Mouse (Mus musculus) left cerebral cortex, adult 2 months (tissue): ENCODE measurements around the gene Igsf3. TPM values are rescaled to one million over a fixed set of nuclear protein-coding genes. Genes with fewer than 3 reads are reported as not detected.
A peak's percentile ranks its signal among the peaks of the same experiment; 100 is the strongest.

Experiments
- DNase-seq, 2 experiments: peaks; one replicate each; pipeline ENCODE4 v3.0.0; 2021 to 2022; ENCODE audit warnings: low spot score in 2 of 2, mixed read lengths in 1 of 2; ENCODE audit errors: extremely low spot score in 1 of 2
- H3K27ac ChIP-seq: fragments of 200-600 bp; 2 replicates; pipeline ENCODE4 v1.8.1; 2022
- H3K4me3 ChIP-seq: fragments of 200-600 bp; 2 replicates; pipeline ENCODE4 v1.8.1; 2022
- CTCF ChIP-seq: fragments of 200-600 bp; IDR thresholded peaks from 2 replicates; pipeline ENCODE4 v1.8.1; 2022; ENCODE audit warnings: antibody characterized with exemption, mild to moderate bottlenecking, moderate library complexity
- intact Hi-C: fragments of 180-260 bp; cut with DNase I; formaldehyde crosslinking; loops from one replicate; pipeline ENCODE4 v1.15.1; 2025
- total RNA-seq, 2 experiments: library from RNA; stranded (reverse); gene quantifications; 2 replicates each; pipeline ENCODE4 v1.2.3; 2021

Igsf3 gene
- total RNA-seq, 2 experiments from 2014 or later: 22.0 to 23.7 TPM

DNA sequence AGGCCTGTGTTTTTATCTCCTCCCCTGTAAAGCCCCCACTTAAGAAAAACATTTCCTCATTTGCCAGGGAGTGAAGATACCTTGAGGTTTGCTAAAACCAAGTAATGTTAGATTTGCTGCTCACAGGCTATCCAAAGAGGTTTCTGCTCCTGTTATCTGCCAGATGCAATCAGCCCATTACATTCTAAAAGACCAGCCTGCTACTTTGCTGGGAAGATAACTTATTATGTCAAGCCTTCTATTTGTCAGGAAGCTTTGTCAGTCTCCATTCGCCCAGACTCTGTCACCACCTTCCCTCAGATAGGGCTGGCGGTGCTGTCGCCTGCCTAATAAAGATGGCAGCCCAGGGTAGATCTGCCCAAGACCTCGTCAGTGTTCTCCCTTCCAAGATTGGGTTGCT, 59.6 kb downstream of the Igsf3 start:
- no peak for DNase-seq
- Histone ChIP-seq H3K4me3 (no peak overlapping the region), H3K27ac (no peak overlapping the region)
- intact Hi-C loops: no loop called here
- TF ChIP-seq CTCF: no peak

DNA sequence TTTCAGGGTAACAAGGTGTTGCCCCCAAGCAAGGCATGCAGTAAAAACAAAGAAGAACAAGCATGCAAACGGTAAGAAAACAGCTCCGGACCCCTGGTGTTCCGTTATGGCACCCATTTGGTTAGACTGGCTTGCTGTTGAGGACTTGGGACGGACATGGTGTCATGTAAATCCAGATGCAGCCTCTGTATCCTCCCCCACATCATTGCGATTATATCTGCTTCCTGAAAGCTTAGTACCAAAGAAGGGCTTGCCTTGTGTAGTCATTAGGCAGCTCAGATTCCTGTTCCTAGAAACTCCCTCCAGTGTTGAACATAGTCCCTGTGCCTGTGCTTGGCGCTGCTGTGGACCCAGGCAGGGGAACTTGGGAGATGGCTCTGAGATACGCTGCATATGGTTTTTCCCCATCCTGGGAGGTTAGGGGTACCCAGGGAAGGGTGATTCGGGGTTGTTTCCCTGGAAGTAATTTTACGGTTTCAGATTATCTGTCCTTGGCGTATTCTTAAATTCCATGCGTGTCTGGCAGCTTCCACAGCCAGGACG, 60.2 kb downstream of the Igsf3 start:
- no peak overlapping the region for H3K27ac ChIP-seq
- DNase-seq: no peak
- intact Hi-C loops: no loop called here
- H3K4me3 ChIP-seq: no peak overlapping the region
- no peak for TF ChIP-seq CTCF

DNA sequence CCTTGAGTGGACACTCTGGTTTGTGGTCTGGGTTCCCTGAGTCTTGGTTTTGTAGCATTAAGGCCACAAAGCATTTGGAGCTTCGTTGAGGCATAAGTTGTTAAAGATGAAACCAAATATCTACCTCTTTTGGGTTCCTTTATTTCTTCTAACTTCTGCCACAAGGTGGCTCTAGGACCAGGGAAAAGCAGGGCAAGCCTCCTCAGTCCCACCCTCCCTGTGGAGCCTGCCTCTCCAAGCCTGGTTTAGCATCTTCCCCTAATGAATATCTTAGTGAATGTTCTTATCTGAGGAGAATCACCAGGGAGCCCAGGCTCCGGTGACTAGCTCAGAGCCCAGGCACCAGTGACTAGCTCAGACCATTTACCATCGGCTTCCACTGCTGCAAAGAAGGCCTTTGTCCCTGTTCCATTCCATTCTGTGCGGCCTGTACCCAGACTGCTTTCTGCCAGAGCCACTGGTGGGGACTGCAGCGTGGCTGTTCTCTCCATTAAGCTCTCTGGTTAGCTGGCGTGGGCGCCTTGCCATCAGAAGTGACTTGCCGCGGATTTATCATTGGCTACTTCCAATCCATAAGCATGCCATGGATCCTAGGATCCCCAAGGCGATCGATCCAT, 66.5 kb downstream of the Igsf3 start:
- no peak overlapping the region for H3K4me3 ChIP-seq
- no peak overlapping the region for H3K27ac ChIP-seq
- DNase-seq: peak in 1 of 2 experiments; percentile 29
- intact Hi-C loops: loop anchor here (1.0 kb wide), 1 partner anchor 19 kb away; no protein-coding TSS in a partner anchor
- TF ChIP-seq CTCF: peak; percentile 57

DNA sequence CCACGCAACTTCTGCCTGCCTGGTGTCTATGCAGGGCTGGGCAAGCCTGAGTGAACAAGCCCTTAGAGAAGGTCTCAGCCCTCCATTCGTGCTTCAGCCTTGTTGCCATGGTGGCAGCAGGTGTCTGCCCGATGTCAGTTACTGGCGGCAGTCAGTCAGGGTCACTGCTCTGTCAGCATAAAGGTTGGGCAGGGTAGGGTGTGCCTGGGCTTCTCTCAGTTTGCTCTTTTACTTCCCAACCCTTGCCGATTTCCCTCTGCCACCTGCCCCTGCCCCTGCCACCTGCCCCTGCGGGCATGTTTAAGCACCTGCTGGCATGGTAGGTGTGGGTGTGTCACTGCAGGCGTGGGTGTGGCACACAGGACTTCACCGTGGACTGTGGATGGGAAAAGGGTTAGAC, 67.6 kb downstream of the Igsf3 start:
- Histone ChIP-seq H3K4me3 (no peak overlapping the region), H3K27ac (no peak overlapping the region)
- no peak for DNase-seq
- TF ChIP-seq CTCF: no peak
- intact Hi-C loops: no loop called here

DNA sequence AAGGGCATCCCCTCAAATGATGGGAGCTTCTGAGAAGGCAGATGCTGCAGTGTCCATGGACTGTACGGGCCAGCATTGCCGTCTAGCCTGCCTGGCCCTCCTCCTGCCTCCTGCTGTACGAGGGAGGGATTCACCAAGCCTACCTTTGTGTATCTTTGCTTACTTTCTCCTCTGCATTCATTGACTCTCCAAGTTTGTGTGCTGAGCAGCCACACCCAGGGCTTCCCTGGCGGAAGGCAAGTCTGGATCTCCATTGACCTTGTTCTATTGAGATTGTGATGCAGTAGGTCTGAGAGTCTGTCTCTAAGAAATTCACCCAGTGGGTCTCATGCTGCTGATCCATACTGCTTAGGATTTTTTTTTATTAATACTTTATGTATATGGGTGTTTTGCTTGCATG, 70.4 kb downstream of the Igsf3 start:
- no peak overlapping the region for H3K4me3 ChIP-seq
- DNase-seq: no peak
- no peak overlapping the region for H3K27ac ChIP-seq
- TF ChIP-seq CTCF: no peak
- intact Hi-C loops: loop anchor here (5.0 kb wide), 1 partner anchor 75 kb away; no protein-coding TSS in a partner anchor

DNA sequence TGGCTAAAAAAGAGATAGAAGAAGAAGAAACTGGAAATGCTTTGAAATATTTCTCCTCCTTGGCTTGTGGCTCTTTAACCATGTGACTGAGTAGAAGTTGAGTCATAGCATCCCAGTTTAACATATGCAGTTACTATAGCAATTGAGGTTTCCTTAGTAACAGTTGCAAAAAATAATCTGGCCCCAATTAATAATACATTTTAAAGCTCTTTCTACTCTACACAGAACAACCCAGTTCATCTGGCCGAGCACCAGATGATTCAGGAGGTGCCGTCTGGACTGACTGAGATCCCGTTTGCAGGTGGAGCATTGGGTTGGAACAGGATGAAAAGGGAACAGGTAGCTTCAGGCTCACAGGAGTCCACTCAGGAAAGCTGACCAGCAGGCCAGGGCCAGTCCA, 71.9 kb downstream of the Igsf3 start:
- H3K27ac ChIP-seq: peak overlapping the region; percentile 76

DNA sequence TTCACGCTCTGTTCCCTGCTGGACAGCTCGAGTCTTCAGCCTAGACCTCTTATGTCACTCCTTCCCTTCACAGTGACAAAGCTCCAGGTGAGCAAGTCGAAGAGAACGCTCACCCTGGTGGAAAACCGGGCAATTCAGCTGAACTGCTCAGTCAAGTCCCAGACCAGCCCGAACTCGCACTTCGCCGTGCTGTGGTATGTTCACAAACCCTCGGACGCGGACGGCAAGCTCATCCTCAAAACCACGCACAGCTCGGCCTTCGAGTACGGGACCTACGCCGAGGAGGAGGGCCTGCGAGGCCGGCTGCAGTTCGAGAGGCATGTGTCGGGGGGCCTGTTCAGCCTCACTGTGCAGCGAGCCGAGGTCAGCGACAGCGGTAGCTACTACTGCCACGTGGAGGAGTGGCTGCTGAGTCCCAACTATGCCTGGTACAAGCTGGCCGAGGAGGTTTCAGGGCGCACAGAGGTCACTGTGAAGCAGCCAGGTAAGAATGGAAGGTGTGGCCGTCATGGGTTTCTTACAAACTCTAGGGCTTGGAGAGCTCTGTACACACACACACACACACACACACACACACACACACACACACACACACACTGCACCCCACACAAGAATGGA, 74.0 kb downstream of the Igsf3 start:
- intact Hi-C loops: no loop called here
- Histone ChIP-seq H3K27ac (no peak overlapping the region), H3K4me3 (no peak overlapping the region)
- no peak for DNase-seq
- no peak for TF ChIP-seq CTCF

More for the DNA sequence above, 71.9 kb downstream of the Igsf3 start:
- DNase-seq: peak; percentile 45 to 49
- H3K4me3 ChIP-seq: no peak overlapping the region
- TF ChIP-seq CTCF: no peak
- intact Hi-C loops: loop anchor here (5.0 kb wide), 1 partner anchor 76 kb away; no protein-coding TSS in a partner anchor

DNA sequence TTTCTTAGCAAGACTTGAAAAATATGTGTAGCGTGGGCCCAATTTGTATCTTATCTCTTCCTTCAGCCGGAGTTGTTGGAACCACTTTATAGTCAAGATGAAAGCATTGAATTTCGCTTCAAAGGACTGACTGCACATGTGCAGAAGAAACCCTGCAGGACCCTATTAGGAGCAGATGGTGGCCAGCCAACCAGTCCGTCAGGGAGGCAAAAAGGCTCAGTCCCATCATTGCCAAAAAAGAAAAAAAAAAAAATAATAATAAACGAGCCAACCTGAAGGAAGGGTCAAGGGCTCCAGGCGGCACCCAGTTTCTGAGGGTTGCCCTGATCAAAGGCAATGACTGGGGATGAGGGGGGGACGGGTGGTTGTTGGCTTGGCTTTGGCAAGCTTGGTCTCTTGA, 83.7 kb downstream of the Igsf3 start:
- Histone ChIP-seq H3K4me3 (no peak overlapping the region), H3K27ac (no peak overlapping the region)
- no peak for DNase-seq
- intact Hi-C loops: no loop called here
- no peak for TF ChIP-seq CTCF

DNA sequence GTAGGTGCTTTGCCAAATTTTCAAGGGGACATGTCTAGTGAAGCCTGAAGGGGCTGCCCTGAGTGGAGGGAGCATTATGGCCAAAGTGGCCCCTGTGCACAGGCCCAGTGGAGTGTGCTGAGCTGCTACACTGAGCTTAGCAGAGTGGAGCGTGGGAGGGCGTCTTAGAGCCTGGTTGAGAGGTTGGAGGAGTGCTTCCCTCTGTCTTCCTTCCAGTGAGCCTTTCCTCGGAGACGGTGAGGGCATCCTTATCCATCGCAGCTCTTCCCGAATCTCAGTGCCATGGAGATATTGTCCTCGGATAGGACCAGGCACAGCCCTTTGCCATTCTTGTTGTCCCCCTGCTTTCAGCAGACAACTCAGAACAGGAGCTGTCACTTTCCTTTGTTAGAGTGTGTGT, 84.2 kb downstream of the Igsf3 start:
- intact Hi-C loops: no loop called here
- Histone ChIP-seq H3K27ac (no peak overlapping the region), H3K4me3 (no peak overlapping the region)
- DNase-seq: no peak
- TF ChIP-seq CTCF: no peak

DNA sequence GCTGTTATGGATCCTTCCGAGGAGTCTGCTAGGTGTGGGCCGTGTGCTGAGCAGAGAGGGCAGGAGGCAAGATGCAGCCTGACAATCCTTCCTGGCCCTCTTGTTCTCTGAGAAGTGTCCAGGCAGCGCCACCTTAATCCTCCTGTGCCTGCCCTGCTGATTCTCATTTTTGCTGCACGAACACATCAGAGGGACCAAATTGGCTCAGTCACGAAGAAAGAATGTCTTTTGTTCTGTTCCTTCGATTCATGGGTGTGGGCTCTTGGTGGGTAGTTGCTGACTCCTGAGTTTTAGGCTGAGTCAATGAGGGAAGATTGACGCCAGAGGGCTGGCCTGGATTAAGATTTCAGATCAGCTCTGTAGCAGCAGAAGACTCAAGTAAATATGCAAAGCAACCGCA, 84.9 kb downstream of the Igsf3 start:
- no peak for DNase-seq
- no peak overlapping the region for H3K4me3 ChIP-seq
- no peak for TF ChIP-seq CTCF
- no peak overlapping the region for H3K27ac ChIP-seq
- intact Hi-C loops: loop anchor here (1.0 to 2.0 kb wide), 4 partner anchors 19 to 493 kb away; partner anchors contain the start of gene Ttf2

DNA sequence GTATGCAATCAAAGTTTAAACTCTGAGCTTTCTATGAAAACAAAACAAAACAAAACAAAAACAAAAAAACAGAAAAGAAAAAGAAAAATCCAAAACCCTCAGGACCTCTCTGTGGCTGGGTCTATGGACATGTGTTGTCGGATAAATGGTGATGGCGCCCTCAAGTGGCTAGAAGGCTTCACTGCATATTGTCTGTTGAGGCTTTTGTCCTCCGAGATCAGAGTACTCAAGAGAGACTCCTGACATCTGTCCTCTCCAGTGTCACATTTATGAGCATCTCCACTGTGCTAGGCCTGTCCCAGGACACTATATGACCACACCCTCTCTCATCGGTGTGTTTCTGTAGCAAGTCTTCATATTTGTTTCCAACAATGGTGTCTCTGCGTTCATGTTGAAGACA, 85.4 kb downstream of the Igsf3 start:
- H3K27ac ChIP-seq: no peak overlapping the region
- peak; percentile 93 for TF ChIP-seq CTCF
- intact Hi-C loops: loop anchor here (1.0 to 2.0 kb wide), 4 partner anchors 19 to 493 kb away; partner anchors contain the start of gene Ttf2

DNA sequence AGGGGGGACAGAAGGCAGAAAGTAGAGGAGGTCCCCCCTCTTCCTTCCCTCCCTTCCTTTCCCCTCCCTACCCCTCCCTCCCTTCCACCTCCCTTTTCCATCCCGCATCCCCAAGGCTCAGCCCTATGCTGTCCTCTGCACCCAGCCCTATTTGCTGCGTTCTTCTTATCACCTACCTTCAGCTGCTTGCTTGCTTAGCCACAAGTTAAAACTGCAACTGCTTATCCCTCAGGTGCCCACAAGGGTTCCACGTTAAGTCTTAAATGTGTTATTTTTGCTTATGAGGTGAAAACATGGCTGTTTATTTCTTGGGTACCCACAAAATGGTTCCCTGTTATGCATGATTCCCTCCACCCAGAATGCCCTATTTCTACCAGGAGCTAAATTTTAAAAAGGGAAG, 86.6 kb downstream of the Igsf3 start:
- TF ChIP-seq CTCF: no peak
- Histone ChIP-seq H3K27ac (no peak overlapping the region), H3K4me3 (no peak overlapping the region)
- DNase-seq: no peak
- intact Hi-C loops: loop anchor here (2.0 kb wide), 1 partner anchor 495 kb away; the partner anchor contains the start of gene Ttf2

More for the DNA sequence above, 85.4 kb downstream of the Igsf3 start:
- peak; percentile 76 to 83 for DNase-seq
- H3K4me3 ChIP-seq: no peak overlapping the region

DNA sequence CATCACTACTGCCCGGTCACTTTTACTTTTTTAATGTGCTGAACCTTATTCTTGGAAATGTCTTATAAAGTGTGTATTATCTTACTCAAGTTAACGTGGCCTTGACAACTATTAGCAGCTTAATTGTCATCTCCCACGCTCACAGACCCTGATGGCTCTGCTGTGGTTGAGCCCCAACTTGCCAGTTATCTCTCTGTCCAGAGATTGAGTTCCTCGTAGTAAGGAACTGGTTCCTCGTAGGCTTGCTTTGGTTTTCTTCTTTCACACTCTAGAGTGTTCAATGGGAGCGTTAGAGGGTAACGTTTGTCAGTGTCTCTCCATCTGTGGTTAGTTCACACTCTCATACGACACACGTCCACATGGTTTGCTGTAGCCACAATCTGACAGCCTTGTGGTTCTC, 92.8 kb downstream of the Igsf3 start:
- intact Hi-C loops: no loop called here
- TF ChIP-seq CTCF: no peak
- Histone ChIP-seq H3K27ac (no peak overlapping the region), H3K4me3 (no peak overlapping the region)
- DNase-seq: no peak
